Mouse (Mus musculus): ENCODE data around the gene Syt17. TPM values are rescaled to one million over a fixed set of nuclear protein-coding genes. Genes with fewer than 3 reads are reported as not detected.

The Syt17 gene
- total and polyA plus RNA-seq, 2 experiments from 2014 or later = 18.2 to 22.5 TPM

GRCm38 (mm10) chr7:118462818-118463762 lies 15.1 kb upstream of the Syt17 start:
- Histone ChIP-seq H3K27ac (ENCODE audit: low read depth, low read length) (no peak overlapping the region), H3K4me3 (ENCODE audit: low read depth, low read length) (no peak overlapping the region), H3K27me3 (ENCODE audit: insufficient read depth, low read length) (no peaks in the 10 kb centered on the region), H3K36me3 (ENCODE audit: insufficient read depth) (no peaks in the 10 kb centered on the region), H3K4me1 (ENCODE audit: insufficient read depth) (0 out of 2 replicates have a peak, but pooled peaks cover 8% of the 10 kb centered on the region), H3K9me3 (ENCODE audit: low read length) (no peaks in the 10 kb centered on the region), H3K4me2 (ENCODE audit: low read depth) (no peak overlapping the region), H3K9ac (no peak overlapping the region)
- 28% methylated on average over 11 of the region's 11 CpGs for WGBS
- DNase-seq (no peak), ATAC-seq (peak; percentile 53)
- no peak for TF ChIP-seq CTCF (IDR thresholded peaks at IDR 0.05; ENCODE audit: low read depth)

- 61% methylated on average over 16 of the region's 16 CpGs for WGBS
- Histone ChIP-seq H3K27ac (ENCODE audit: low read depth, low read length) (no peak overlapping the region), H3K4me3 (ENCODE audit: low read depth, low read length) (no peak overlapping the region), H3K9ac (no peak overlapping the region), H3K4me1 (ENCODE audit: insufficient read depth) (0 out of 2 replicates have a peak, but pooled peaks cover 8% of the 10 kb centered on the region), H3K9me3 (ENCODE audit: low read length) (no peaks in the 10 kb centered on the region), H3K27me3 (ENCODE audit: insufficient read depth, low read length) (no peaks in the 10 kb centered on the region), H3K4me2 (ENCODE audit: low read depth) (no peak overlapping the region), H3K36me3 (ENCODE audit: insufficient read depth) (no peaks in the 10 kb centered on the region)
- TF ChIP-seq CTCF (IDR thresholded peaks at IDR 0.05; ENCODE audit: low read depth) = no peak
- no peak for DNase-seq
- no peak for ATAC-seq
Observed at GRCm38 (mm10) chr7:118461400-118462136, 13.5 kb upstream of the Syt17 start.

DNA sequence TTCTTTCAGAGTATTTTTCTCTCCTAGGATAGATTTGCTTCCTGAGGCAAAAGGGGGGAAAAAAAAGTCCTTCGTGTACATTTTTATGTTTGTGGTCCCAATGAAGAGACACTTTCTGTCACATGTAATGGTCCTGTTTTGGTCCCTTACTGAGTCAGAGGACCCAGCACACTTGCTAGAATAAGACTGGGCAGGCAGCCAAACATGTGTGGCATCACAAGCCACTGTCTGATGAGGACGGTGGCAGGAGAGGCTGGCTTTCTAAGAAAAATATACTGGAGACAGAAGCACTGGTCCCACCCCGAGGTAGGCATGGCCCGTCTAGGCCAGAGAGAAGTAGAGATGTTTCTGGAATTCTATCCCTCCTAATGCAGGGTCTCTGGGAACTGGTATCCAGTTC lies 5.7 kb upstream of the Syt17 start:
- DNase-seq (peak; percentile 24), ATAC-seq (no peak)
- H3K4me3 ChIP-seq (ENCODE audit: low read depth, low read length) = no peak overlapping the region
- H3K9me3 ChIP-seq (ENCODE audit: low read length) = no peaks in the 10 kb centered on the region
- WGBS = 53% methylated on average over 4 of the region's 4 CpGs
- H3K27ac ChIP-seq (ENCODE audit: low read depth, low read length) = no peak overlapping the region
- H3K4me1 ChIP-seq (ENCODE audit: insufficient read depth) = no peaks in the 10 kb centered on the region
- no peak overlapping the region for H3K4me2 ChIP-seq (ENCODE audit: low read depth)
- no peaks in the 10 kb centered on the region for H3K36me3 ChIP-seq (ENCODE audit: insufficient read depth)
- no peak for TF ChIP-seq CTCF (IDR thresholded peaks at IDR 0.05; ENCODE audit: low read depth)
- no peaks in the 10 kb centered on the region for H3K27me3 ChIP-seq (ENCODE audit: insufficient read depth, low read length)
- H3K9ac ChIP-seq = no peak overlapping the region

DNA sequence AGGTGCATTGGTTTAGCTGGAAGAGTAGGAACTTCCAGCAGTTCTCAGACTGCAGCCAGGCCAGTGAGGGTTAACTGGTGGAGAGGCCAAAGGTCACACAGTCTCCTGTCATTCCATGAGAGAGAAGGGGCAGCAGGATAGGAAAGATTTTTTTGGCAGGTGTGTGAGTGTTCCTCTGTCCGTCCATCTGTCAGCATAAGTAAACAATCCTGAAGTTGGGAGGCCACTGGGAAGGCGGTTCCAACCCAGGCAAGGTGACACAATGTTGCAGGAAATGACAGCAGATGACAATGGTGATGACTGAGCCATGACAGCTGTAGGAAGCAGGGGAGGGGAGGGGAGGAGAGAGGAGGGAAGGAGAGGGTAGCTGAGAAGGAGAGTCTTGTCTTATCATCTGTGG lies 4.9 kb upstream of the Syt17 start:
- H3K9ac ChIP-seq = no peak overlapping the region
- no peak overlapping the region for H3K4me3 ChIP-seq (ENCODE audit: low read depth, low read length)
- 43% methylated on average over 2 of the region's 2 CpGs for WGBS
- no peaks in the 10 kb centered on the region for H3K36me3 ChIP-seq (ENCODE audit: insufficient read depth)
- TF ChIP-seq CTCF (IDR thresholded peaks at IDR 0.05; ENCODE audit: low read depth) = no peak
- peaks cover 7% of the 10 kb centered on the region for H3K4me1 ChIP-seq (ENCODE audit: insufficient read depth)
- DNase-seq (no peak), ATAC-seq (no peak)
- no peak overlapping the region for H3K4me2 ChIP-seq (ENCODE audit: low read depth)
- no peaks in the 10 kb centered on the region for H3K27me3 ChIP-seq (ENCODE audit: insufficient read depth, low read length)
- no peak overlapping the region for H3K27ac ChIP-seq (ENCODE audit: low read depth, low read length)
- no peaks in the 10 kb centered on the region for H3K9me3 ChIP-seq (ENCODE audit: low read length)

DNA sequence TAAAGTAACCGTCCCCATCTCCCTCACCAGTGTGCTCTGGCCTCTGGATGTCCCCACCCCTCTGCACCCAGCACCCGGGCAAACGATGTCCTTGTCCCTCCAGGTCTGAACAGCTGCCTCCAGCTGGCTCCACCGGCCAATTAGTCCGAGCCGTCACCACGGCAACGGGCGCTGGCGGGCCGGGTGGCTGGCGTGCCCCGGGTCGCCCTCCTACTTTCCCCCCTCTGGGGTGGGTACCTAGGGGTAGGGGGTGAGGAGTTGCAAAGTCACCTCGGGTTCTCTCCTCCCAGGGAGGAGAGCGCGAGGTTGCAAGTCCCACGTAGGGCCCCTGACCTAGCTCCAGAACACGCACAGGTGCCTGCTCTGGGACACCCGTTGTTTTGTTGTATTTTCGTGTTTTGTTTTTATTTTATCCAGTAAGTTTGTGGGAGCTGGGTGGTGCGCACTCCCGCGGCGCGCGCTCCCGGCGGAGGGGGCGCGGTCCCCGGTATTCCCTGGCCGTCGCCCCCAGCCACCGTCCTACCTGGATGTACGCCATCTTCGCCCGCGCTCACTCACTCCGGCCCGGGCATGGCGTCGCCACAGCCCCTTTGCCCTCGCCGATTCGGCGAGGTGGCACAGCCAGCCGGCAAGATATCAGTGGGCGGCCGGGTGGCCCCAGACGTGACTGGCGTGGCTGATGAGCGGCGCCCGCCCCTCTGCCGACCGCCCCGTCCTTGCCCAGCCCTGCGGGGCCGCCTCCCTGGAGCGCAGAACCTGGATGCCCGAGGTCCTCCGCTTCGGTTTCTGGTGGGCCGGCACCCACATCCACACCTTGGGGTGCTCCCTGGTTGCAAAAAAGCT lies 510 bp downstream of the Syt17 start:
- WGBS = 1% methylated on average over 65 of the region's 65 CpGs
- no peaks in the 10 kb centered on the region; the same call in 1 of the 2 replicates for H3K27me3 ChIP-seq (ENCODE audit: insufficient read depth, low read length)
- no peak overlapping the region for H3K27ac ChIP-seq (ENCODE audit: low read depth, low read length)
- H3K9me3 ChIP-seq (ENCODE audit: low read length) = no peaks in the 10 kb centered on the region
- no peaks in the 10 kb centered on the region for H3K36me3 ChIP-seq (ENCODE audit: insufficient read depth)
- peak overlapping the region; percentile 56 for H3K4me3 ChIP-seq (ENCODE audit: low read depth, low read length)
- TF ChIP-seq CTCF (IDR thresholded peaks at IDR 0.05; ENCODE audit: low read depth) = no peak
- peak; percentile 38 for DNase-seq
- H3K9ac ChIP-seq = peak overlapping the region; percentile 60
- peaks cover 7% of the 10 kb centered on the region for H3K4me1 ChIP-seq (ENCODE audit: insufficient read depth)
- ATAC-seq = peak; percentile 30
- H3K4me2 ChIP-seq (ENCODE audit: low read depth) = peak overlapping the region; percentile 97

- ATAC-seq = no peak
Observed at GRCm38 (mm10) chr7:118443895-118444485, 4.0 kb downstream of the Syt17 start.

More at GRCm38 (mm10) chr7:118443895-118444485, 4.0 kb downstream of the Syt17 start:
- H3K9me3 ChIP-seq (ENCODE audit: low read length) = no peaks in the 10 kb centered on the region
- no peak for TF ChIP-seq CTCF (IDR thresholded peaks at IDR 0.05; ENCODE audit: low read depth)
- no peak overlapping the region for H3K4me2 ChIP-seq (ENCODE audit: low read depth)
- H3K36me3 ChIP-seq (ENCODE audit: insufficient read depth) = no peaks in the 10 kb centered on the region
- H3K27ac ChIP-seq (ENCODE audit: low read depth, low read length) = no peak overlapping the region
- DNase-seq = no peak
- no peak overlapping the region for H3K9ac ChIP-seq
- 74% methylated on average over 7 of the region's 7 CpGs for WGBS
- no peaks in the 10 kb centered on the region; the same call in 1 of the 2 replicates for H3K27me3 ChIP-seq (ENCODE audit: insufficient read depth, low read length)
- no peak overlapping the region for H3K4me3 ChIP-seq (ENCODE audit: low read depth, low read length)
- H3K4me1 ChIP-seq (ENCODE audit: insufficient read depth) = peaks cover 7% of the 10 kb centered on the region
